Mouse (Mus musculus): ENCODE measurements around the gene Sh3rf3.

DNA sequence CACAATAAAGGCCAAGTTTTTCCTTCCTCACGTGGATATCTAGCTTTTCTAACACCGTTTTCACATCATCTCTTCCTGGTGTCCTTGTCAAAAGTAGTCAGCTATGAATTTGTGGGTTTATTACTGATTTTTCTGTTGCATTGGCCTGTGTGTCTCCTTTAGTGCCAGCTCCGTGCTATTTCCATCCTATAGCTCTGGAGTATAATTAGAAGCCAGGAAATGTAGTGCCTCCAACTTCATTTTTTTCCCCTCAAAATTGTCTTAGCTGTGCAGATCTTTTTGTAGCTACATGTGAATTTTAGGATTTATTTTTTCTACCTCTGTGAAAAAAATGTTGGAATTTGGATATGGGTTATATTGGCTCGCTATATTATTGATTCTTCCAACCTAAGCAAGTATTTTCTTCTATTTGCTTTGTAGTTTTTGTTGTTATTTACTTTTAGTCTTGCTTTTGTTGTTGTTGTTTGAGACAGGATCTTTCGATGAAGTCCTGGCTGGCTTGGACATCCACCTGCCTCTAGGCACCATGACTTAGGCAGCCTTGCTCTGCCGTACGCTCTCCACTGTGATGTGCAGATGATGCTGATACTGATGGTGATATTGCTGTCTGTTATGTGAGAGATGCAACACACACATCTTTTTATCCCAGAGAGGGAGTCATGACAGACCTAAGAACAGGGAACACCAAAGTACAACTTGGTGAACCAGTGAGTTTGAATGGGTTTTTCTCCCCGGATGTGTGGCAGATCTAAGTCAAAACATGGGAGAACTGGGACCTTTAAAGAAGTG lies 24.5 kb upstream of the Sh3rf3 start:
- TF ChIP-seq CTCF (IDR thresholded peaks at IDR 0.05) = no peak
- TF ChIP-seq EP300 (IDR thresholded peaks at IDR 0.05) = no peak
